16 mouse cellular contexts compared by ENCODE assay signal in genomic region chr17:76008011-76008410, GRCm38 (mm10).
DNase-seq lines count a peak whose midpoint lies in the region; TF ChIP-seq lines count a peak whose summit lies in the region.
"Had no signal": no experiment of that assay in that cellular context is flagged by ENCODE, and none has a peak within 500 bp of the region (broad histone marks: within the 10 kb centered on the region; RNA-seq: fewer than 3 reads in every experiment).

No protein-coding gene starts in this region.

- intact Hi-C loops in heart, postnatal 10 days (cut with DNase I), result no loop called here

- no peak for TF ChIP-seq CTCF in brain, embryonic 14.5 days (IDR thresholded peaks at IDR 0.05; ENCODE audit: borderline replicate concordance, extremely low read depth, insufficient read depth, insufficient read length)

- TF ChIP-seq POLR2A in brain, embryonic 14.5 days (IDR thresholded peaks at IDR 0.05; ENCODE audit: borderline replicate concordance, extremely low read depth, insufficient read depth, insufficient read length, poor library complexity, severe bottlenecking), result no peak

- peak; percentile 22 to 24 for DNase-seq in right cerebral cortex, postnatal 10 days (ENCODE audit: low spot score in 2 of 2)
- DNase-seq in right cerebral cortex, postnatal 25 days, result no peak
- peak; percentile 5 for DNase-seq in brain, embryonic 14.5 days (ENCODE audit: low read depth)
- peak; percentile 57 for DNase-seq in retina, postnatal 1 day
- no peak for DNase-seq in heart, postnatal 10 days
- no peak for DNase-seq in heart, postnatal 4 days
- DNase-seq: adrenal gland, postnatal 10 days; adrenal gland, postnatal 36 days; cerebellum, adult 11-12 months; cerebellum, adult 8-10 months; cerebellum, postnatal 10 days; forebrain, postnatal 0 days; gastrocnemius, adult 2 months; gastrocnemius, postnatal 14 days; heart, adult 11 months; heart, postnatal 36 days had no signal

Comparison
In these comparisons a context has a peak if more than half of its experiments do, and no peak if none do; other contexts are left out.
1. DNase-seq: peak in right cerebral cortex, postnatal 10 days (2 of 2), brain, embryonic 14.5 days (single experiment) and retina, postnatal 1 day (single experiment); none in right cerebral cortex, postnatal 25 days (single experiment), heart, postnatal 10 days (0 of 2) and heart, postnatal 4 days (single experiment).